Mouse (Mus musculus) limb, embryonic 11.5 days (tissue): ENCODE measurements around the gene Tpi1. TPM values are rescaled to one million over a fixed set of nuclear protein-coding genes. Genes with fewer than 3 reads are reported as not detected.
A peak's percentile ranks its signal among the peaks of the same experiment; 100 is the strongest.

Experiments used
- ATAC-seq: fragments of 200-750 bp; cut with Nextera tagmentation; 2 replicates; pipeline ENCODE4 v1.8.0; 2017; ENCODE audit warnings: low read depth; ENCODE audit not compliant: insufficient number of reproducible peaks, low FRiP score, low TSS enrichment
- DNase-seq: peaks from one replicate; pipeline ENCODE4 v3.0.0-alpha.2; 2015; ENCODE audit warnings: low spot score
- H3K27ac ChIP-seq: fragments of 300-500 bp; sonication (generic); replicated peaks from 2 replicates; pipeline ENCODE4 v1.5.1; 2014; ENCODE audit warnings: low read depth, mild to moderate bottlenecking, low read length
- H3K27me3 ChIP-seq: fragments of 300-500 bp; sonication (generic); 2 replicates; pipeline ENCODE4 v1.6.1; 2014; ENCODE audit warnings: mild to moderate bottlenecking, low read length, mixed read lengths; ENCODE audit not compliant: control insufficient read depth, insufficient read depth
- H3K36me3 ChIP-seq: fragments of 300-500 bp; sonication (generic); 2 replicates; pipeline ENCODE4 v1.6.1; 2014; ENCODE audit warnings: mild to moderate bottlenecking, low read length, moderate library complexity, mixed read lengths; ENCODE audit not compliant: control insufficient read depth, insufficient read depth
- H3K4me1 ChIP-seq: fragments of 300-500 bp; sonication (generic); 2 replicates; pipeline ENCODE4 v1.6.1; 2014; ENCODE audit warnings: low read length, mixed read lengths; ENCODE audit not compliant: control insufficient read depth, insufficient read depth
- H3K4me2 ChIP-seq: fragments of 300-500 bp; sonication (generic); 2 replicates; pipeline ENCODE4 v1.6.1; 2014; ENCODE audit warnings: low read depth, mild to moderate bottlenecking, moderate library complexity; ENCODE audit not compliant: severe bottlenecking
- H3K4me3 ChIP-seq: fragments of 300-500 bp; sonication (generic); 2 replicates; pipeline ENCODE4 v1.5.1; 2014; ENCODE audit warnings: low read depth, low read length
- H3K9ac ChIP-seq: fragments of 300-500 bp; sonication (generic); 2 replicates; pipeline ENCODE4 v1.6.1; 2014; ENCODE audit warnings: mild to moderate bottlenecking, low read length
- H3K9me3 ChIP-seq: fragments of 300-500 bp; sonication (generic); 2 replicates; pipeline ENCODE4 v1.6.1; 2016; ENCODE audit warnings: low read length; ENCODE audit not compliant: control insufficient read depth
- WGBS: fragments of 180-500 bp; shearing (Covaris S2); extraction: QIAGEN DNeasy Blood & Tissue Kit; methylation state at CpG from one replicate; pipeline ENCODE4 v1.1.7; 2014; 5-methylcytosine and 5-hydroxymethylcytosine counted together
- polyA plus RNA-seq: library from polyadenylated mRNA; unstranded; fragments of >200 nt; fragmentation: Nextera tagmentation; extraction: Ambion mirVana; gene quantifications from 2 replicates; pipeline ENCODE4 v1.2.1, GENCODE M21; 2014

Gene Tpi1
- polyA plus RNA-seq, 1 experiment from 2014 or later = 825 TPM

DNA sequence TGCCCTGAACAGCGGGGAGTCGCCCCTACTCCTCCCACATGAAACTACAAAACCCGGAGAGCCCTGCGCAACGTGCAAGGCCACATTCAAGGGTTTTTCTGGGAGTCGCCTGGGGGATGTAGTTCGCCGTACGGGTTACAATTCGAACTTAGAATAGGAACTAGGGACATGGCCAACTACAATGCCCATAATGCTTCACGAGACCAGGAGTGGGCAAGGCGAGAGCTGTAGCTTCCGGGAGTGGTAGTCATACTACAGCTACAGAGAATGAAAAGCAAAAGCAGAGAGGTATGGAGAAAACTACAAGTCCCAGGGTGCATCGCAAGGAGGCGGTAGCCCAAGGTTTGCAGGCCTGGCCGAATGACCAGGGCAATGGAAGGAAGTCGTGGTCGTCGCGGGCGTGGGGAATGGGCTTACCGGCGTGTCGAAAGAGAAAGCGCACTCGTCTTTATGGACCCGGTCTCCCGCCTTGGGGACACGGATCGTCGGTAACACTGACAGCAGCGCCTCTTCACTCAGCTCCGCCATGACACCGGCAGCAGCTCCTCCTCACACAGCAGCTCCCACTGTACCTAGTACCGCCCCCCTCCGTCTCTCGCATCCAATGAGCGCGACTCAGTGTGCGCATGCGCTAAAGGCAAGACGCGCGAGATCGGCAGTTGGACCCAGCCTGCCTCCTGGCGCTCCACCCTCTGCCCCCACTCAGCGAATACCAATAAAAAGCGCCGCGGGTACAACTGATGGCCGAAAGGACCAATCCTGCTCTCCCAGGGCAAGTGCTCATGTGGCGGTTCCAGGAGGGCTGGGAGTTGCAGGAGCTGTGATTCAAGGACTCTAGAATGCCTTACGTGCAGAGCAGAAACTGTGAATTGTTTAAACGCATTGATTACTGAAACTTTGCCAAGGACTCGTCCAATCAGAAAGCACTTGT is 15.0 kb upstream of the Tpi1 start, which contains the start of the genes Usp5 and Cdca3:
Gene Usp5 (minus strand): TSS at position 617 of the 931 bp plus-strand sequence.
Gene Cdca3 (plus strand): TSS at position 680 of the 931 bp plus-strand sequence.
- peak within 1 kb of the TSS; percentile 80 for H3K4me2 ChIP-seq
- no peaks in the 10 kb centered on the region for H3K9me3 ChIP-seq
- under 1% methylated on average over 55 of the region's 55 CpGs for WGBS
- peak within 1 kb of the TSS; percentile 71 for H3K4me3 ChIP-seq
- peak within 1 kb of the TSS; percentile 68 for H3K9ac ChIP-seq
- H3K27me3 ChIP-seq = no peaks in the 10 kb centered on the region
- peaks cover 6% of the 10 kb centered on the region; the same call in 1 of the 2 replicates for H3K4me1 ChIP-seq
- ATAC-seq = peak; percentile 93
- H3K27ac ChIP-seq = peak within 1 kb of the TSS; percentile 61; the same call in 1 of the 2 replicates
- peak; percentile 99 for DNase-seq
- peaks cover 24% of the 10 kb centered on the region; the same call in 1 of the 2 replicates for H3K36me3 ChIP-seq

DNA sequence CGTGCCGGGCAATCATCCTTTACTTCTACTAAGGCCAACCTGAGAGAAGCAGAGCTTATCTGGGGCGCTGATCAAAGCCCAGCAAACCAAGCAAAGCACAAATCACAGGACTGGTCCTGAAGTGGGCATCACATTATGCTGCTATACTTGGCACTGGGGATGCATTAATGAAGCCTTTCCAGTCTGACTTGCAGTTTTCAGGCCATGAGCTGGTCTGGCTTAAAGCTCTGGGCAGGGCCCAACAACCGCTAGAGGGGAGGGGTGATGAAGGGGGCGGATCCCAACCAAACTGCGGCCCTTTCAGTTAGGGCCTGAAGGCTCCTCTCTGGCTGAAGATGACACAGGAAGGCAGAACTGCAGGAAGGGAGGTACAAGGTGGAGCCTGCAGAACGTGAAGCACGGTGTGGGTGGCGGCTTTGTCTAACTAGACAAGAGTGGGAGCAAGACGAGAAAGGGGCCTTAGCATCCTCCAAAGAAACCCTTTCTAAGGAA is 14.1 kb upstream of the Tpi1 start:
- DNase-seq = no peak
- WGBS = 24% methylated on average over 10 of the region's 10 CpGs
- Histone ChIP-seq H3K4me3 (peak overlapping the region; percentile 71), H3K27ac (no peak overlapping the region), H3K4me2 (peak overlapping the region; percentile 80), H3K36me3 (peaks cover 21% of the 10 kb centered on the region; the same call in 1 of the 2 replicates), H3K9ac (peak overlapping the region; percentile 49), H3K9me3 (no peaks in the 10 kb centered on the region), H3K27me3 (no peaks in the 10 kb centered on the region), H3K4me1 (peaks cover 6% of the 10 kb centered on the region; the same call in 1 of the 2 replicates)
- no peak for ATAC-seq

DNA sequence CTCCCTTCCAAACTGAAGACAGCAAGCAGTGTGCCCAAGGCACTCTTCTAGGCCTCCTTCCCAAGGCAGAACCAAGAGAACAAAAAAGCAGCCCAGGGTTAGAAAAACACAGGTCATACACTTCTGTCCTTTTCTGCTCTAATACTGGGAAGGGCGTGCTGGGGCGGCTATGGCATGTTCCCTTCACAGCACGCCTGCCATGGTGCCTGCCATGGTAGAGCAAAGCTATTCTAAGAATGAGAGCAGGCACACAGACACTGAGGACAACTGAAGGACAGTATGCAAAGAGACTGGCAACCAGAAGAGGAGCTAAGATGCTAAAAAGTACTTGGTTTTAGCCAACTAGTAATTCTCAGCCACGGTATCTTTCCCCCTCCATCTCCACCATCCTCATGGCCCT is 8.0 kb upstream of the Tpi1 start:
- Histone ChIP-seq H3K4me2 (no peak overlapping the region), H3K4me1 (no peaks in the 10 kb centered on the region), H3K9me3 (no peaks in the 10 kb centered on the region), H3K4me3 (no peak overlapping the region), H3K27ac (no peak overlapping the region), H3K36me3 (peaks cover 55% of the 10 kb centered on the region), H3K9ac (no peak overlapping the region), H3K27me3 (no peaks in the 10 kb centered on the region)
- ATAC-seq (no peak), DNase-seq (no peak)
- over 99% methylated on average over 4 of the region's 4 CpGs for WGBS

DNA sequence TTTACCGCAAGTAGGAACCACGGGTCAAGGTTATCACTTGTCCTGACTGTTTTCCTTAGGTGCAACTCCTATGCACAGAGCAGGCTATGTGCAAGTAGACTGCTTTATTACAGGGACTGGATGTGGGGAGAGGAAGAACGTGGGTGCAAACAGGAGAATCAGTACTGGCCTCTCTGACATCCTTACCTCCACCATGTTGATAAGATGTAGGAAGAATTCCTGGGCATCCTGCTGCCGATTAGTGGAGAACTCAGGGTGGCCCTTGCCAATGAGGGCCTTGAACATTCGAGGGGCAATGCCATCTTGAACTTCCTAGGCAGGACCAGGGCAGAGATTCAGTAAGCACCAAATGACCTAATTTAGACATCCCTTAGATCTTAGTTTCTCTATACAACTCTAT is 6.8 kb upstream of the Tpi1 start:
- no peaks in the 10 kb centered on the region for H3K4me1 ChIP-seq
- DNase-seq = no peak
- no peak for ATAC-seq
- H3K27me3 ChIP-seq = no peaks in the 10 kb centered on the region
- no peak overlapping the region for H3K4me3 ChIP-seq
- WGBS = 91% methylated on average over 5 of the region's 5 CpGs
- H3K36me3 ChIP-seq = peaks cover 58% of the 10 kb centered on the region
- no peak overlapping the region for H3K27ac ChIP-seq
- H3K4me2 ChIP-seq = no peak overlapping the region
- H3K9ac ChIP-seq = no peak overlapping the region
- H3K9me3 ChIP-seq = no peaks in the 10 kb centered on the region

DNA sequence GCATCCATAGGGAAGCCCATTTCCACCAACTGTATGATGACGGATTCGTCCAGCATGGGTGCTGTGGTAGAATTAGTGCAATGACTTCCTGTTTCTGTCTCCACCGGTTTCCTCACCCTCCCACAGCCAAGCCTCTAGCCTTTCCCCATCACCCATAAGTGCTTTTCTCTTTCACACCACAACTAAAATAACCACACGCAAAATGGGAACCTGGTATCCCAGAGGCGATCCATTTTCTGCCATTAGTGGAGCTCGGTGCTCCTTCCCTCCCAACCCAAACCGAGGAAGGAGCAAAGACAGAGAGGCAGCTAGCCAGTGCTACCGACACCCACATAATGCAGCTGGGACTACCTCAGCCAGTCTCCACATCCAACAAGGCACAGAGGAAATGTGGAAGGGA is 3.9 kb upstream of the Tpi1 start:
- ATAC-seq = no peak
- WGBS = 96% methylated on average over 8 of the region's 8 CpGs
- no peak overlapping the region for H3K4me2 ChIP-seq

DNA sequence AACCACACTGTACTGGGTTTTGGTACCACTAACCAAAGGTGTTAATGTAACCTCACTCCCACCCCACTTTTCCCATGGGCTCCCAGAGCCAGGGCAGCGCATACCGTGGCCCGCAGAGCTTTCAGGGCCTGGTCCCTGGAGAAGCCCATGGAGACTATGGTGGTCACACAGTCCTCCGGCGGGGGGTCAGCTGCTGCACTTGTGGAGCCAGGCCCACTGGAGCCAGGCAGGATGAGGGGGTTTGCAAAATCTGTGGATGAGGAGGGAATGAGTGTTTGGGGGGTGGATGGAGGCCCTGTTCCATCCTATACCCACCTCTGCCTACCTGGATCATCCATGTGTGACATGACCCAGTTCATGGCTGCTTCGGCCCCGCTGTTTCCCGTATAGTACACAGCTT is 3.5 kb upstream of the Tpi1 start:
- Histone ChIP-seq H3K4me1 (0 out of 2 replicates have a peak, but pooled peaks cover 8% of the 10 kb centered on the region), H3K4me3 (no peak overlapping the region), H3K36me3 (peaks cover 47% of the 10 kb centered on the region), H3K4me2 (no peak overlapping the region), H3K9ac (no peak overlapping the region), H3K27ac (no peak overlapping the region), H3K27me3 (no peaks in the 10 kb centered on the region), H3K9me3 (no peaks in the 10 kb centered on the region)
- no peak for DNase-seq
- no peak for ATAC-seq
- 98% methylated on average over 8 of the region's 8 CpGs for WGBS

More for the DNA sequence above, 3.9 kb upstream of the Tpi1 start:
- Histone ChIP-seq H3K36me3 (peaks cover 46% of the 10 kb centered on the region), H3K4me3 (no peak overlapping the region), H3K27ac (no peak overlapping the region), H3K9ac (no peak overlapping the region), H3K9me3 (no peaks in the 10 kb centered on the region), H3K27me3 (no peaks in the 10 kb centered on the region), H3K4me1 (0 out of 2 replicates have a peak, but pooled peaks cover 8% of the 10 kb centered on the region)
- no peak for DNase-seq

DNA sequence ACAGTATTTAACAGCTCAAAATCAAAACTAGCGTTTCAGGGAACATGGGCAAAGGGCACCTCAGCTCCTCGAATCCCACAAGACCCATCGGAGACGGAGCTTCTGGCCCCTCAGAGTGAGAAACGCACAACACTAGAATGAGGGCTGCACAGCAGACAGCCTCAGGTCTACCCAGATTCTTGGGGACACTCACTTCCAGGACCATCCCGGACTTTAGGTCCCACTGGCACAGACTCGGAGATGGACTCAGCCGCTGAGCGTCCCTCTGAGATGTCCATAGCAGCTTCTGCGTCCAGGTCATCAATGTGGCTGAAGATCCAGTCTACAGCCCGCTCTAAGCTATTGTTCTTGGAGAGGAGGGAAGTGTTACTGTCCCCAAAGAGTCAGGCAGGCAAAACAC is 3.0 kb upstream of the Tpi1 start:
- H3K9me3 ChIP-seq = no peaks in the 10 kb centered on the region
- H3K4me1 ChIP-seq = peaks cover 11% of the 10 kb centered on the region; the same call in 1 of the 2 replicates
- no peak overlapping the region for H3K4me3 ChIP-seq
- 98% methylated on average over 11 of the region's 11 CpGs for WGBS
- ATAC-seq = no peak
- no peak overlapping the region for H3K4me2 ChIP-seq
- no peak for DNase-seq
- H3K27ac ChIP-seq = no peak overlapping the region
- no peaks in the 10 kb centered on the region for H3K27me3 ChIP-seq
- peaks cover 43% of the 10 kb centered on the region for H3K36me3 ChIP-seq
- no peak overlapping the region for H3K9ac ChIP-seq

DNA sequence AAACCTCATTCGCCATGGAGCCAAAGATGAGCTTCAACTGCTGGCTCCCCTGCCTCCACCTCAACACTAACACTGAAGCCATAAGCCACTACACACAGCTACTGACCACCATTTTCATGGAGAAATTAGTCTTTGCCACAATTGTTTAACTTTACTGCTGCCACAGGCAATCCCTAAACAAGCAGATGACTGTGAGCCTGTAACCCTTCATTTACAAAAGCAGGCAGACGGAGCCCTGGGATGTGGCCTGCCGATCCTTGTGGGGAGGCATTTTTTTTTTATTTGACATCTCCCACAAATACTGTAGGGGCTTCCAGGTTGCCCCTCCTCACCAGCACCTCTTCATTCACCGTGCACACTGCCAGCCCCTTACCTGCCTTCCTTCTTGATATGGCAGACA is 2.5 kb upstream of the Tpi1 start:
- Histone ChIP-seq H3K27me3 (no peaks in the 10 kb centered on the region), H3K4me3 (no peak overlapping the region), H3K27ac (no peak overlapping the region), H3K4me1 (peaks cover 12% of the 10 kb centered on the region; the same call in 1 of the 2 replicates), H3K4me2 (no peak overlapping the region), H3K9ac (no peak overlapping the region), H3K36me3 (peaks cover 44% of the 10 kb centered on the region), H3K9me3 (no peaks in the 10 kb centered on the region)
- WGBS = 92% methylated on average over 4 of the region's 4 CpGs
- ATAC-seq = no peak
- DNase-seq = no peak
